Mouse (Mus musculus): ENCODE results near the gene Srcin1.

The Srcin1 gene

GRCm38 (mm10) chr11:97462538-97462937, 113.4 kb downstream of the Srcin1 start:
- no peak for DNase-seq (ENCODE audit: low spot score)

GRCm38 (mm10) chr11:97461307-97461820, 114.6 kb downstream of the Srcin1 start:
- no peak for DNase-seq (ENCODE audit: low spot score)
